8 mouse cellular contexts compared by ENCODE assay signal in genomic region chr6:66534366-66534941, GRCm38 (mm10). TPM values are rescaled to one million over a fixed set of nuclear protein-coding genes. Genes with fewer than 3 reads are reported as not detected.
DNase-seq lines count a peak whose midpoint lies in the region; ATAC-seq and TF ChIP-seq lines count a peak whose summit lies in the region.

No protein-coding gene starts in this region.

- peak in 1 of 2 experiments; percentile 8 for DNase-seq in cerebellum, adult 2 months
- DNase-seq in cerebellum, adult 11-12 months, result no peak
- no peak for DNase-seq in thymus, adult 2 months
- DNase-seq in thymus, postnatal 25 days, result no peak
- peak; percentile 26 for DNase-seq in hindbrain, embryonic 14.5 days (ENCODE audit: low spot score)
- no peak for DNase-seq in right cerebral cortex, postnatal 25 days
- DNase-seq in spleen, postnatal 14 days (ENCODE audit: low spot score in 2 of 2), result no peak

- peaks cover 4% of the 10 kb centered on the region; the same call in 1 of the 2 replicates for H3K4me1 ChIP-seq in cerebellum, adult 2 months (ENCODE audit: control insufficient read depth, insufficient read depth, low read length)
- H3K4me1 ChIP-seq in thymus, adult 2 months (replicated peaks; ENCODE audit: control insufficient read depth, insufficient read depth, low read length), result no peaks in the 10 kb centered on the region
- H3K4me1 ChIP-seq in hindbrain, embryonic 14.5 days (replicated peaks; ENCODE audit: control insufficient read depth, insufficient read depth, low read length), result peaks cover 15% of the 10 kb centered on the region; the same call in 1 of the 2 replicates
- peaks cover 9% of the 10 kb centered on the region for H3K4me1 ChIP-seq in midbrain, embryonic 16.5 days (ENCODE audit: control insufficient read depth, insufficient read depth, low read length)

- ATAC-seq in hindbrain, embryonic 14.5 days (ENCODE audit: low FRiP score), result no peak
- no peak for ATAC-seq in midbrain, embryonic 16.5 days

- TF ChIP-seq POLR2A in cerebellum, adult 2 months (IDR thresholded peaks at IDR 0.05; ENCODE audit: borderline replicate concordance, insufficient read depth, low read length), result no peak
- no peak for TF ChIP-seq POLR2A in thymus, adult 2 months (IDR thresholded peaks at IDR 0.05; ENCODE audit: control insufficient read depth, extremely low read depth, insufficient read depth, low read length, poor library complexity)

- WGBS in cerebellum, adult 2 months, result 70% methylated on average over 5 of the region's 5 CpGs
- WGBS in thymus, adult 2 months, result 55% methylated on average over 5 of the region's 5 CpGs
- 82% methylated on average over 5 of the region's 5 CpGs for WGBS in hindbrain, embryonic 14.5 days
- 77% methylated on average over 5 of the region's 5 CpGs for WGBS in midbrain, embryonic 16.5 days

- H3K27ac ChIP-seq in cerebellum, adult 2 months (ENCODE audit: insufficient read depth, low read length), result peak overlapping the region; percentile 71
- peak overlapping the region; percentile 86 for H3K27ac ChIP-seq in thymus, adult 2 months (ENCODE audit: control insufficient read depth, insufficient read depth, low read length)
- peak overlapping the region; percentile 88 for H3K27ac ChIP-seq in hindbrain, embryonic 14.5 days
- peak overlapping the region; percentile 79 for H3K27ac ChIP-seq in midbrain, embryonic 16.5 days (ENCODE audit: low read length)

- H3K36me3 ChIP-seq in thymus, adult 2 months (ENCODE audit: control insufficient read depth, insufficient read depth, low read length), result peaks cover 5% of the 10 kb centered on the region; the same call in 1 of the 2 replicates
- H3K36me3 ChIP-seq in hindbrain, embryonic 14.5 days (replicated peaks; ENCODE audit: control insufficient read depth, insufficient read depth), result no peaks in the 10 kb centered on the region
- no peaks in the 10 kb centered on the region for H3K36me3 ChIP-seq in midbrain, embryonic 16.5 days (ENCODE audit: control insufficient read depth, insufficient read depth, low read length)

- peak overlapping the region; percentile 70 for H3K4me3 ChIP-seq in cerebellum, adult 2 months (replicated peaks; ENCODE audit: insufficient read depth, low read depth, low read length)
- peak overlapping the region; percentile 78 for H3K4me3 ChIP-seq in thymus, adult 2 months (ENCODE audit: control insufficient read depth, insufficient read depth, low read length)
- H3K4me3 ChIP-seq in hindbrain, embryonic 14.5 days (replicated peaks; ENCODE audit: low read length), result peak overlapping the region; percentile 80
- H3K4me3 ChIP-seq in midbrain, embryonic 16.5 days (ENCODE audit: low read depth, low read length), result peak overlapping the region; percentile 82

- TF ChIP-seq CTCF in cerebellum, adult 2 months (IDR thresholded peaks at IDR 0.05; ENCODE audit: borderline replicate concordance, insufficient read depth, low read depth, low read length), result no peak
- TF ChIP-seq CTCF in thymus, adult 2 months (IDR thresholded peaks at IDR 0.05; ENCODE audit: borderline replicate concordance, control insufficient read depth, extremely low read depth, insufficient read depth, low read length, poor library complexity), result no peak

- H3K9me3 ChIP-seq in hindbrain, embryonic 14.5 days (ENCODE audit: control insufficient read depth, low read length), result no peaks in the 10 kb centered on the region
- no peaks in the 10 kb centered on the region for H3K9me3 ChIP-seq in midbrain, embryonic 16.5 days (replicated peaks; ENCODE audit: control insufficient read depth, low read length, poor library complexity, severe bottlenecking)

- peak overlapping the region; percentile 67 for H3K9ac ChIP-seq in hindbrain, embryonic 14.5 days
- H3K9ac ChIP-seq in midbrain, embryonic 16.5 days (ENCODE audit: low read depth, low read length), result peak overlapping the region; percentile 47

- H3K27me3 ChIP-seq in cerebellum, adult 2 months (ENCODE audit: control insufficient read depth, insufficient read depth, low read length), result no peaks in the 10 kb centered on the region
- H3K27me3 ChIP-seq in thymus, adult 2 months (ENCODE audit: control insufficient read depth, insufficient read depth, low read length), result no peaks in the 10 kb centered on the region
- H3K27me3 ChIP-seq in hindbrain, embryonic 14.5 days (ENCODE audit: control insufficient read depth, insufficient read depth, low read length), result no peaks in the 10 kb centered on the region
- no peaks in the 10 kb centered on the region for H3K27me3 ChIP-seq in midbrain, embryonic 16.5 days (ENCODE audit: control insufficient read depth, insufficient read depth, low read depth, low read length)

- peak overlapping the region; percentile 85 for H3K4me2 ChIP-seq in hindbrain, embryonic 14.5 days (replicated peaks)
- peak overlapping the region; percentile 93 for H3K4me2 ChIP-seq in midbrain, embryonic 16.5 days (ENCODE audit: low read length)

RNA-seq across cellular contexts. Expression of gene Mad2l1, which starts 0.7 kb away (rescaled TPM):
- 8.2 and 8.5 TPM in 2 replicates for polyA plus RNA-seq in cerebellum, adult 2 months (2012; rRNA removed)
- 44.3 and 52.3 TPM in 2 replicates for polyA plus RNA-seq in thymus, adult 2 months (2012; rRNA removed)
- 17.2 and 18.8 TPM in 2 replicates for polyA plus RNA-seq in hindbrain, embryonic 14.5 days (2014; fragmentation: Nextera tagmentation; extraction: Ambion mirVana)
- 14.5 and 15.0 TPM in 2 replicates for polyA plus RNA-seq in midbrain, embryonic 16.5 days (2015; fragmentation: Nextera tagmentation; extraction: Ambion mirVana)

RNA-seq across cellular contexts. Expression of gene Vmn1r32, which starts 25.4 kb away (rescaled TPM):
- polyA plus RNA-seq in cerebellum, adult 2 months (2012; rRNA removed), result not detected in 2 replicates
- not detected in 2 replicates for polyA plus RNA-seq in thymus, adult 2 months (2012; rRNA removed)
- 0.10 TPM in 1 of 2 replicates, not detected in the other for polyA plus RNA-seq in hindbrain, embryonic 14.5 days (2014; fragmentation: Nextera tagmentation; extraction: Ambion mirVana)
- not detected in 2 replicates for polyA plus RNA-seq in midbrain, embryonic 16.5 days (2015; fragmentation: Nextera tagmentation; extraction: Ambion mirVana)
